Mouse (Mus musculus) embryonic facial prominence, embryonic 13.5 days (tissue): ENCODE results near the gene Fitm2. TPM values are rescaled to one million over a fixed set of nuclear protein-coding genes. Genes with fewer than 3 reads are reported as not detected.
A peak's percentile ranks its signal among the peaks of the same experiment; 100 is the strongest.

Experiments
- ATAC-seq: fragments of 200-750 bp; cut with Nextera tagmentation; 2 replicates; pipeline ENCODE4 v1.8.0; 2017; ENCODE audit warnings: low read depth; ENCODE audit not compliant: insufficient number of reproducible peaks, insufficient read depth, low FRiP score, low TSS enrichment
- H3K27ac ChIP-seq: fragments of 300-500 bp; sonication (generic); 2 replicates; pipeline ENCODE4 v1.5.1; 2015; ENCODE audit warnings: moderate library complexity, mild to moderate bottlenecking, inconsistent platforms
- H3K27me3 ChIP-seq: fragments of 300-500 bp; sonication (generic); 2 replicates; pipeline ENCODE4 v1.6.1; 2015; ENCODE audit warnings: mild to moderate bottlenecking, inconsistent platforms
- H3K36me3 ChIP-seq: fragments of 300-500 bp; sonication (generic); 2 replicates; pipeline ENCODE4 v1.6.1; 2015; ENCODE audit warnings: mild to moderate bottlenecking, inconsistent platforms
- H3K4me1 ChIP-seq: fragments of 300-500 bp; sonication (generic); 2 replicates; pipeline ENCODE4 v1.6.1; 2015; ENCODE audit warnings: inconsistent platforms
- H3K4me2 ChIP-seq: fragments of 300-500 bp; sonication (generic); 2 replicates; pipeline ENCODE4 v1.6.1; 2015; ENCODE audit warnings: moderate library complexity, mild to moderate bottlenecking, inconsistent platforms
- H3K4me3 ChIP-seq: fragments of 300-500 bp; sonication (generic); 2 replicates; pipeline ENCODE4 v1.5.1; 2015; ENCODE audit warnings: mild to moderate bottlenecking, inconsistent platforms
- H3K9ac ChIP-seq: fragments of 300-500 bp; sonication (generic); 2 replicates; pipeline ENCODE4 v1.6.1; 2015; ENCODE audit warnings: mild to moderate bottlenecking, inconsistent platforms
- H3K9me3 ChIP-seq: fragments of 300-500 bp; sonication (generic); 2 replicates; pipeline ENCODE4 v1.6.1; 2016; ENCODE audit warnings: inconsistent platforms
- WGBS: fragments of 180-500 bp; shearing (Covaris S2); methylation state at CpG from one replicate; pipeline ENCODE4 v1.1.7; 2015; ENCODE audit warnings: mixed read lengths; 5-methylcytosine and 5-hydroxymethylcytosine counted together
- polyA plus RNA-seq: library from polyadenylated mRNA; unstranded; fragments of >200 nt; fragmentation: Nextera tagmentation; extraction: Ambion mirVana; gene quantifications from 2 replicates; pipeline ENCODE4 v1.2.1, GENCODE M21; 2015

Gene Fitm2
- polyA plus RNA-seq, 1 experiment from 2014 or later = 9.7 TPM

GRCm38 (mm10) chr2:163481539-163482029 is 9.2 kb upstream of the Fitm2 start:
- no peaks in the 10 kb centered on the region for H3K36me3 ChIP-seq
- H3K9me3 ChIP-seq = no peaks in the 10 kb centered on the region
- 2% methylated on average over 21 of the region's 21 CpGs for WGBS
- no peak overlapping the region for H3K27ac ChIP-seq
- 0 out of 2 replicates have a peak overlapping the region, but pooled peaks have one; percentile 40 for H3K9ac ChIP-seq
- no peak for ATAC-seq
- H3K4me1 ChIP-seq = peaks cover 8% of the 10 kb centered on the region
- peaks cover 38% of the 10 kb centered on the region for H3K27me3 ChIP-seq
- peak overlapping the region; percentile 50 for H3K4me2 ChIP-seq
- peak overlapping the region; percentile 23 for H3K4me3 ChIP-seq

- Histone ChIP-seq H3K9me3 (no peaks in the 10 kb centered on the region), H3K4me3 (no peak overlapping the region), H3K4me2 (no peak overlapping the region), H3K36me3 (no peaks in the 10 kb centered on the region), H3K27ac (no peak overlapping the region), H3K9ac (no peak overlapping the region), H3K27me3 (peaks cover 38% of the 10 kb centered on the region), H3K4me1 (peaks cover 8% of the 10 kb centered on the region)
- no peak for ATAC-seq
- WGBS = 52% methylated on average over 18 of the region's 18 CpGs
These were observed 7.9 kb upstream of the Fitm2 start for GRCm38 (mm10) chr2:163480191-163480825.

GRCm38 (mm10) chr2:163471710-163472465 is 541 bp downstream of the Fitm2 start:
- Histone ChIP-seq H3K9me3 (no peaks in the 10 kb centered on the region), H3K36me3 (peaks cover 25% of the 10 kb centered on the region), H3K4me1 (peaks cover 9% of the 10 kb centered on the region), H3K4me2 (peak overlapping the region; percentile 85), H3K27ac (no peak overlapping the region), H3K27me3 (no peaks in the 10 kb centered on the region), H3K4me3 (peak overlapping the region; percentile 89), H3K9ac (peak overlapping the region; percentile 89)
- 5% methylated on average over 36 of the region's 36 CpGs for WGBS
- peak; percentile 6; the same call in 1 of the 2 replicates for ATAC-seq

- no peak overlapping the region for H3K27ac ChIP-seq
- no peak for ATAC-seq
- no peaks in the 10 kb centered on the region for H3K9me3 ChIP-seq
- H3K36me3 ChIP-seq = peaks cover 30% of the 10 kb centered on the region
- no peaks in the 10 kb centered on the region for H3K27me3 ChIP-seq
- H3K4me3 ChIP-seq = peak overlapping the region; percentile 89
- H3K4me1 ChIP-seq = peaks cover 9% of the 10 kb centered on the region
- H3K9ac ChIP-seq = peak overlapping the region; percentile 89
- H3K4me2 ChIP-seq = peak overlapping the region; percentile 85
- 81% methylated on average over 3 of the region's 3 CpGs for WGBS
These were observed 1.3 kb downstream of the Fitm2 start for GRCm38 (mm10) chr2:163471136-163471535.

- 92% methylated on average over 15 of the region's 15 CpGs for WGBS
- Histone ChIP-seq H3K9me3 (no peaks in the 10 kb centered on the region), H3K4me2 (no peak overlapping the region), H3K4me1 (peaks cover 9% of the 10 kb centered on the region), H3K4me3 (no peak overlapping the region), H3K27me3 (no peaks in the 10 kb centered on the region), H3K27ac (no peak overlapping the region), H3K9ac (no peak overlapping the region), H3K36me3 (peaks cover 30% of the 10 kb centered on the region)
- ATAC-seq = no peak
These were observed 2.7 kb downstream of the Fitm2 start for GRCm38 (mm10) chr2:163469711-163470110.

GRCm38 (mm10) chr2:163468866-163469265 is 3.6 kb downstream of the Fitm2 start:
- Histone ChIP-seq H3K27ac (no peak overlapping the region), H3K4me3 (no peak overlapping the region), H3K27me3 (no peaks in the 10 kb centered on the region), H3K9me3 (no peaks in the 10 kb centered on the region), H3K4me1 (peaks cover 9% of the 10 kb centered on the region), H3K4me2 (no peak overlapping the region), H3K9ac (no peak overlapping the region), H3K36me3 (peaks cover 30% of the 10 kb centered on the region)
- 91% methylated on average over 6 of the region's 6 CpGs for WGBS
- ATAC-seq = no peak

GRCm38 (mm10) chr2:163467585-163467984 is 4.8 kb downstream of the Fitm2 start:
- Histone ChIP-seq H3K4me2 (no peak overlapping the region), H3K27me3 (no peaks in the 10 kb centered on the region), H3K4me1 (peaks cover 9% of the 10 kb centered on the region), H3K27ac (no peak overlapping the region), H3K9ac (no peak overlapping the region), H3K36me3 (peaks cover 30% of the 10 kb centered on the region), H3K4me3 (no peak overlapping the region), H3K9me3 (no peaks in the 10 kb centered on the region)
- no peak for ATAC-seq
- WGBS = 91% methylated on average over 6 of the region's 6 CpGs

- no peaks in the 10 kb centered on the region for H3K27me3 ChIP-seq
- peaks cover 8% of the 10 kb centered on the region for H3K4me1 ChIP-seq
- H3K4me2 ChIP-seq = no peak overlapping the region
- 75% methylated on average over 8 of the region's 8 CpGs for WGBS
- H3K36me3 ChIP-seq = peaks cover 30% of the 10 kb centered on the region
- H3K4me3 ChIP-seq = no peak overlapping the region
- H3K9me3 ChIP-seq = no peaks in the 10 kb centered on the region
- ATAC-seq = no peak
- no peak overlapping the region for H3K9ac ChIP-seq
- no peak overlapping the region for H3K27ac ChIP-seq
These were observed 5.7 kb downstream of the Fitm2 start for GRCm38 (mm10) chr2:163466771-163467170.

- H3K9me3 ChIP-seq = no peaks in the 10 kb centered on the region
These were observed 7.9 kb downstream of the Fitm2 start for GRCm38 (mm10) chr2:163464562-163464961.

GRCm38 (mm10) chr2:163463998-163464397 is 8.4 kb downstream of the Fitm2 start:
- no peak overlapping the region for H3K27ac ChIP-seq
- peaks cover 21% of the 10 kb centered on the region for H3K36me3 ChIP-seq
- H3K4me2 ChIP-seq = no peak overlapping the region
- H3K9ac ChIP-seq = no peak overlapping the region
- H3K4me3 ChIP-seq = no peak overlapping the region
- no peaks in the 10 kb centered on the region for H3K9me3 ChIP-seq
- WGBS = 71% methylated on average over 4 of the region's 4 CpGs
- no peak for ATAC-seq
- no peaks in the 10 kb centered on the region for H3K4me1 ChIP-seq
- peaks cover 8% of the 10 kb centered on the region for H3K27me3 ChIP-seq

More at GRCm38 (mm10) chr2:163464562-163464961, 7.9 kb downstream of the Fitm2 start:
- H3K27ac ChIP-seq = no peak overlapping the region
- 57% methylated on average over 6 of the region's 6 CpGs for WGBS
- no peak overlapping the region for H3K4me2 ChIP-seq
- H3K36me3 ChIP-seq = peaks cover 26% of the 10 kb centered on the region
- no peak overlapping the region for H3K9ac ChIP-seq
- no peak overlapping the region for H3K4me3 ChIP-seq
- H3K27me3 ChIP-seq = peaks cover 3% of the 10 kb centered on the region; the same call in 1 of the 2 replicates
- ATAC-seq = no peak
- no peaks in the 10 kb centered on the region for H3K4me1 ChIP-seq

GRCm38 (mm10) chr2:163463251-163463769 is 9.1 kb downstream of the Fitm2 start:
- Histone ChIP-seq H3K4me1 (no peaks in the 10 kb centered on the region), H3K9ac (no peak overlapping the region), H3K27me3 (peaks cover 15% of the 10 kb centered on the region), H3K27ac (no peak overlapping the region), H3K4me2 (no peak overlapping the region), H3K36me3 (peaks cover 15% of the 10 kb centered on the region), H3K9me3 (no peaks in the 10 kb centered on the region), H3K4me3 (no peak overlapping the region)
- 65% methylated on average over 10 of the region's 10 CpGs for WGBS
- no peak for ATAC-seq
